Mouse (Mus musculus) heart, postnatal 0 days (tissue): Measurements from ENCODE around the gene AI837181. TPM values are rescaled to one million over a fixed set of nuclear protein-coding genes. Genes with fewer than 3 reads are reported as not detected.
A peak's percentile ranks its signal among the peaks of the same experiment; 100 is the strongest.

Experiments
- ATAC-seq: fragments of 200-750 bp; cut with Nextera tagmentation; 2 replicates; pipeline ENCODE4 v1.8.0; 2017; ENCODE audit warnings: low read depth, moderate number of reproducible peaks, moderate library complexity; ENCODE audit not compliant: insufficient read depth
- DNase-seq: peaks from one replicate; pipeline ENCODE4 v3.0.0-alpha.2; 2016; ENCODE audit warnings: low spot score
- H3K27ac ChIP-seq: fragments of 300-500 bp; sonication (generic); 2 replicates; pipeline ENCODE4 v1.5.1; 2014; ENCODE audit warnings: low read depth, mild to moderate bottlenecking
- H3K27me3 ChIP-seq: fragments of 300-500 bp; sonication (generic); 2 replicates; pipeline ENCODE4 v1.6.1; 2014; ENCODE audit warnings: low read length, mixed read lengths; ENCODE audit not compliant: control insufficient read depth, insufficient read depth
- H3K36me3 ChIP-seq: fragments of 300-500 bp; sonication (generic); replicated peaks from 2 replicates; pipeline ENCODE4 v1.6.1; 2014; ENCODE audit warnings: low read length, mixed read lengths; ENCODE audit not compliant: control insufficient read depth, insufficient read depth
- H3K4me1 ChIP-seq: fragments of 300-500 bp; sonication (generic); 2 replicates; pipeline ENCODE4 v1.6.1; 2014; ENCODE audit warnings: antibody characterized with exemption; ENCODE audit not compliant: control insufficient read depth, insufficient read depth
- H3K4me2 ChIP-seq: fragments of 300-500 bp; sonication (generic); 2 replicates; pipeline ENCODE4 v1.6.1; 2014; ENCODE audit warnings: low read depth, mild to moderate bottlenecking, low read length, moderate library complexity
- H3K4me3 ChIP-seq: fragments of 300-500 bp; sonication (generic); 2 replicates; pipeline ENCODE4 v1.5.1; 2014; ENCODE audit warnings: low read depth, low read length
- H3K9ac ChIP-seq: fragments of 300-500 bp; sonication (generic); replicated peaks from 2 replicates; pipeline ENCODE4 v1.6.1; 2014; ENCODE audit warnings: low read depth, low read length, mixed read lengths
- H3K9me3 ChIP-seq: fragments of 300-500 bp; sonication (generic); replicated peaks from 2 replicates; pipeline ENCODE4 v1.6.1; 2016; ENCODE audit warnings: low read length; ENCODE audit not compliant: control insufficient read depth
- CTCF ChIP-seq: IDR thresholded peaks from 2 replicates; pipeline ENCODE4 v1.5.1; 2016; ENCODE audit warnings: antibody characterized with exemption, control low read depth, low read depth
- EP300 ChIP-seq: IDR thresholded peaks from 2 replicates; pipeline ENCODE4 v1.6.1; 2016; ENCODE audit warnings: antibody characterized with exemption, low read depth
- WGBS: fragments of 180-500 bp; shearing (Covaris S2); extraction: QIAGEN DNeasy Blood & Tissue Kit; methylation state at CpG from one replicate; pipeline ENCODE4 v1.1.7; 2014; 5-methylcytosine and 5-hydroxymethylcytosine counted together
- polyA plus RNA-seq: library from polyadenylated mRNA; unstranded; fragments of >200 nt; fragmentation: Nextera tagmentation; extraction: Ambion mirVana; gene quantifications from 2 replicates; pipeline ENCODE4 v1.2.1, GENCODE M21; 2015
- total RNA-seq: library from RNA; depleted of rRNA; stranded (reverse); fragments of >200 nt; gene quantifications from 2 replicates; pipeline ENCODE4 v1.2.3, GENCODE M21; 2014; ENCODE audit warnings: low replicate concordance

The AI837181 gene
- total and polyA plus RNA-seq, 2 experiments from 2014 or later: 38.1 to 47.4 TPM

GRCm38 (mm10) chr19:5408057-5409001, 16.6 kb upstream of the AI837181 start:
- 52% methylated on average over 13 of the region's 13 CpGs for WGBS
- DNase-seq: peak; percentile 62
- ATAC-seq: peak; percentile 27
- peak; percentile 71; the same call in 1 of the 2 replicates for TF ChIP-seq EP300
- no peak for TF ChIP-seq CTCF
- H3K9me3 ChIP-seq: no peaks in the 10 kb centered on the region
- peak overlapping the region; percentile 77; the same call in 1 of the 2 replicates for H3K4me2 ChIP-seq
- no peak overlapping the region for H3K9ac ChIP-seq
- no peaks in the 10 kb centered on the region for H3K36me3 ChIP-seq
- peaks cover 16% of the 10 kb centered on the region; the same call in 1 of the 2 replicates for H3K4me1 ChIP-seq
- peak overlapping the region; percentile 100 for H3K27ac ChIP-seq
- H3K27me3 ChIP-seq: no peaks in the 10 kb centered on the region
- peak overlapping the region; percentile 60; the same call in 1 of the 2 replicates for H3K4me3 ChIP-seq

- peak overlapping the region; percentile 100 for H3K27ac ChIP-seq
- DNase-seq: no peak
- H3K36me3 ChIP-seq: no peaks in the 10 kb centered on the region
- H3K4me1 ChIP-seq: peaks cover 20% of the 10 kb centered on the region; the same call in 1 of the 2 replicates
- no peak for TF ChIP-seq CTCF
- TF ChIP-seq EP300: no peak
- no peaks in the 10 kb centered on the region for H3K9me3 ChIP-seq
- ATAC-seq: no peak
- no peaks in the 10 kb centered on the region for H3K27me3 ChIP-seq
- no peak overlapping the region for H3K4me3 ChIP-seq
- WGBS: 64% methylated on average over 5 of the region's 5 CpGs
- H3K9ac ChIP-seq: no peak overlapping the region
- H3K4me2 ChIP-seq: no peak overlapping the region
These were observed 15.9 kb upstream of the AI837181 start for GRCm38 (mm10) chr19:5409068-5409467.

- no peaks in the 10 kb centered on the region for H3K9me3 ChIP-seq
- H3K9ac ChIP-seq: no peak overlapping the region
- H3K4me2 ChIP-seq: no peak overlapping the region
- ATAC-seq (no peak), DNase-seq (no peak)
- no peak overlapping the region for H3K27ac ChIP-seq
- TF ChIP-seq EP300: no peak
- no peaks in the 10 kb centered on the region for H3K27me3 ChIP-seq
- 69% methylated on average over 5 of the region's 5 CpGs for WGBS
- H3K4me3 ChIP-seq: no peak overlapping the region
- no peaks in the 10 kb centered on the region for H3K36me3 ChIP-seq
- peaks cover 26% of the 10 kb centered on the region for H3K4me1 ChIP-seq
These were observed 14.3 kb upstream of the AI837181 start for GRCm38 (mm10) chr19:5410641-5411040.

- DNase-seq: no peak
- Histone ChIP-seq H3K27ac (no peak overlapping the region), H3K4me3 (no peak overlapping the region), H3K9me3 (no peaks in the 10 kb centered on the region), H3K4me1 (peaks cover 26% of the 10 kb centered on the region), H3K27me3 (no peaks in the 10 kb centered on the region), H3K36me3 (no peaks in the 10 kb centered on the region), H3K4me2 (no peak overlapping the region), H3K9ac (no peak overlapping the region)
- ATAC-seq: no peak
- TF ChIP-seq CTCF (no peak), EP300 (no peak)
- 52% methylated on average over 5 of the region's 5 CpGs for WGBS
These were observed 13.0 kb upstream of the AI837181 start for GRCm38 (mm10) chr19:5411961-5412360.

- Histone ChIP-seq H3K27me3 (no peaks in the 10 kb centered on the region), H3K4me3 (no peak overlapping the region), H3K9me3 (no peaks in the 10 kb centered on the region), H3K4me1 (peaks cover 11% of the 10 kb centered on the region), H3K4me2 (no peak overlapping the region), H3K9ac (no peak overlapping the region), H3K36me3 (peaks cover 14% of the 10 kb centered on the region; the same call in 1 of the 2 replicates), H3K27ac (peak overlapping the region; percentile 81)
- no peak for TF ChIP-seq EP300
- TF ChIP-seq CTCF: no peak
- ATAC-seq (no peak), DNase-seq (no peak)
- 80% methylated on average over 4 of the region's 4 CpGs for WGBS
These were observed 11.1 kb upstream of the AI837181 start for GRCm38 (mm10) chr19:5413840-5414239.
